Mouse (Mus musculus): ENCODE results near the gene Olfr215. TPM values are rescaled to one million over a fixed set of nuclear protein-coding genes. Genes with fewer than 3 reads are reported as not detected.

Olfr215 gene
- not detected for total RNA-seq (2023)

GRCm38 (mm10) chr6:116584095-116584494, at the start of gene Olfr215:
Gene Olfr215, minus strand, starts transcription at chr6:116584195.

GRCm38 (mm10) chr6:116628539-116629171, 44.7 kb upstream of the Olfr215 start, which contains the start of gene Zfp422:
Gene Zfp422, minus strand, starts transcription at chr6:116628999.

GRCm38 (mm10) chr6:116553935-116554334, 30.1 kb downstream of the Olfr215 start, which contains the start of gene Olfr214:
Gene Olfr214, plus strand, starts transcription at chr6:116554235.

GRCm38 (mm10) chr6:116550841-116551240, 33.2 kb downstream of the Olfr215 start, which contains the start of gene Gm5580:
Gene Gm5580, plus strand, starts transcription at chr6:116551141.

GRCm38 (mm10) chr6:116538156-116538555, 45.8 kb downstream of the Olfr215 start, which contains the start of gene Olfr213:
Gene Olfr213, plus strand, starts transcription at chr6:116538456.

Other genes starting within 250 kb of the Olfr215 start
- 10 to 100 TPM; 16.4 to 17.8 TPM for gene March8, start 246.2 kb downstream of the Olfr215 start, total RNA-seq (2023)
- 10 to 100 TPM; 20.0 to 29.5 TPM for gene Alox5, start 123.0 kb downstream of the Olfr215 start, total RNA-seq (2023)
- gene Olfr211, start 95.1 kb downstream of the Olfr215 start, total RNA-seq (2023), result not detected
- under 1 TPM; 0.39 to 0.42 TPM for gene Olfr212, start 77.7 kb downstream of the Olfr215 start, total RNA-seq (2023)
- not detected for gene Olfr213, start 45.7 kb downstream of the Olfr215 start, total RNA-seq (2023)
- 1 to 10 TPM; 1.7 to 2.3 TPM for gene Gm5580, start 33.1 kb downstream of the Olfr215 start, total RNA-seq (2023)
- not detected for gene Olfr214, start 30.0 kb downstream of the Olfr215 start, total RNA-seq (2023)
- 10 to 100 TPM in 1 of 2 experiments, 1 to 10 TPM in 1; 8.7 to 10.5 TPM for gene Zfp422, start 44.8 kb upstream of the Olfr215 start, total RNA-seq (2023)
- gene Depp1, start 66.4 kb upstream of the Olfr215 start, total RNA-seq (2023), result not detected
- gene Rassf4, start 89.8 kb upstream of the Olfr215 start, total RNA-seq (2023), result 100 to 1,000 TPM; 373 to 419 TPM
- under 1 TPM; 0.37 to 0.39 TPM for gene Tmem72, start 132.7 kb upstream of the Olfr215 start, total RNA-seq (2023)